ENCODE assay signal across 8 mouse cellular contexts in genomic region chrX:99853834-99854233, GRCm38 (mm10). TPM values are rescaled to one million over a fixed set of nuclear protein-coding genes. Genes with fewer than 3 reads are reported as not detected.
DNase-seq lines count a peak whose midpoint lies in the region; ATAC-seq lines count a peak whose summit lies in the region.

No protein-coding gene starts in this region.

- 61% methylated on average over 2 of the region's 3 CpGs for WGBS in kidney, embryonic 16.5 days
- 44% methylated on average over 3 of the region's 3 CpGs for WGBS in embryonic facial prominence, embryonic 11.5 days
- WGBS in hindbrain, embryonic 16.5 days: 49% methylated on average over 3 of the region's 3 CpGs
- 55% methylated on average over 3 of the region's 3 CpGs for WGBS in midbrain, embryonic 16.5 days

- H3K4me1 ChIP-seq in kidney, embryonic 16.5 days (ENCODE audit: insufficient read depth, low read length): no peaks in the 10 kb centered on the region
- no peaks in the 10 kb centered on the region for H3K4me1 ChIP-seq in embryonic facial prominence, embryonic 11.5 days (ENCODE audit: control insufficient read depth, insufficient read depth, low read length)
- H3K4me1 ChIP-seq in hindbrain, embryonic 16.5 days (ENCODE audit: control insufficient read depth, insufficient read depth, low read depth, low read length): no peaks in the 10 kb centered on the region
- H3K4me1 ChIP-seq in midbrain, embryonic 16.5 days (ENCODE audit: control insufficient read depth, insufficient read depth, low read length): no peaks in the 10 kb centered on the region

- H3K4me3 ChIP-seq in kidney, embryonic 16.5 days (ENCODE audit: low read length): peak overlapping the region; percentile 40
- H3K4me3 ChIP-seq in embryonic facial prominence, embryonic 11.5 days (ENCODE audit: low read depth, low read length): no peak overlapping the region; the same call in 1 of the 2 replicates
- H3K4me3 ChIP-seq in hindbrain, embryonic 16.5 days (ENCODE audit: low read length): no peak overlapping the region
- no peak overlapping the region for H3K4me3 ChIP-seq in midbrain, embryonic 16.5 days (ENCODE audit: low read depth, low read length)

- H3K4me2 ChIP-seq in kidney, embryonic 16.5 days (replicated peaks; ENCODE audit: low read depth, low read length): peak overlapping the region; percentile 55
- no peak overlapping the region for H3K4me2 ChIP-seq in embryonic facial prominence, embryonic 11.5 days (ENCODE audit: low read depth, low read length)
- H3K4me2 ChIP-seq in hindbrain, embryonic 16.5 days (ENCODE audit: low read length): peak overlapping the region; percentile 47
- H3K4me2 ChIP-seq in midbrain, embryonic 16.5 days (ENCODE audit: low read length): no peak overlapping the region

- H3K36me3 ChIP-seq in kidney, embryonic 16.5 days (ENCODE audit: insufficient read depth, low read length): no peaks in the 10 kb centered on the region
- no peaks in the 10 kb centered on the region for H3K36me3 ChIP-seq in embryonic facial prominence, embryonic 11.5 days (replicated peaks; ENCODE audit: control insufficient read depth, insufficient read depth, low read depth, low read length)
- H3K36me3 ChIP-seq in hindbrain, embryonic 16.5 days (ENCODE audit: control insufficient read depth, insufficient read depth, low read length): no peaks in the 10 kb centered on the region
- no peaks in the 10 kb centered on the region for H3K36me3 ChIP-seq in midbrain, embryonic 16.5 days (ENCODE audit: control insufficient read depth, insufficient read depth, low read length)

- H3K9me3 ChIP-seq in kidney, embryonic 16.5 days (ENCODE audit: low read length): no peaks in the 10 kb centered on the region
- no peaks in the 10 kb centered on the region for H3K9me3 ChIP-seq in embryonic facial prominence, embryonic 11.5 days (replicated peaks; ENCODE audit: control insufficient read depth, low read length)
- H3K9me3 ChIP-seq in hindbrain, embryonic 16.5 days (ENCODE audit: control insufficient read depth, low read length): no peaks in the 10 kb centered on the region
- H3K9me3 ChIP-seq in midbrain, embryonic 16.5 days (replicated peaks; ENCODE audit: control insufficient read depth, low read length, poor library complexity, severe bottlenecking): no peaks in the 10 kb centered on the region

- peak overlapping the region; percentile 70; the same call in 1 of the 2 replicates for H3K9ac ChIP-seq in kidney, embryonic 16.5 days (replicated peaks; ENCODE audit: low read length)
- peak overlapping the region; percentile 65; the same call in 1 of the 2 replicates for H3K9ac ChIP-seq in embryonic facial prominence, embryonic 11.5 days (replicated peaks; ENCODE audit: low read length)
- H3K9ac ChIP-seq in hindbrain, embryonic 16.5 days (ENCODE audit: low read depth, low read length): no peak overlapping the region
- no peak overlapping the region for H3K9ac ChIP-seq in midbrain, embryonic 16.5 days (ENCODE audit: low read depth, low read length)

- peaks cover 28% of the 10 kb centered on the region; the same call in 1 of the 2 replicates for H3K27me3 ChIP-seq in kidney, embryonic 16.5 days (ENCODE audit: insufficient read depth, low read length)
- H3K27me3 ChIP-seq in embryonic facial prominence, embryonic 11.5 days (ENCODE audit: control insufficient read depth, insufficient read depth, low read length): no peaks in the 10 kb centered on the region
- H3K27me3 ChIP-seq in hindbrain, embryonic 16.5 days (replicated peaks; ENCODE audit: control insufficient read depth, insufficient read depth, low read length): no peaks in the 10 kb centered on the region; the same call in none of the 2 replicates
- H3K27me3 ChIP-seq in midbrain, embryonic 16.5 days (ENCODE audit: control insufficient read depth, insufficient read depth, low read depth, low read length): peaks cover 11% of the 10 kb centered on the region; the same call in 1 of the 2 replicates

- ATAC-seq in kidney, embryonic 16.5 days (ENCODE audit: low FRiP score, low TSS enrichment): no peak
- no peak for ATAC-seq in embryonic facial prominence, embryonic 11.5 days (replicated peaks; ENCODE audit: insufficient number of reproducible peaks, low FRiP score, low TSS enrichment, low read depth)
- no peak for ATAC-seq in hindbrain, embryonic 16.5 days
- peak; percentile 5; the same call in 1 of the 2 replicates for ATAC-seq in midbrain, embryonic 16.5 days

- no peak for DNase-seq in kidney, adult 18-20 months
- DNase-seq in embryonic facial prominence, embryonic 11.5 days (ENCODE audit: low spot score): no peak
- DNase-seq in frontal cortex, adult 2 months (ENCODE audit: extremely low spot score in 1 of 2, low spot score in 1 of 2): no peak
- no peak for DNase-seq in cerebellum, adult 11 months
- DNase-seq in thymus, postnatal 10 days (ENCODE audit: low spot score in 2 of 2): no peak

- no peak overlapping the region for H3K27ac ChIP-seq in kidney, embryonic 16.5 days (ENCODE audit: low read length)
- H3K27ac ChIP-seq in embryonic facial prominence, embryonic 11.5 days (replicated peaks; ENCODE audit: low read depth, low read length): no peak overlapping the region
- H3K27ac ChIP-seq in hindbrain, embryonic 16.5 days (ENCODE audit: low read depth, low read length): no peak overlapping the region; the same call in 1 of the 2 replicates
- H3K27ac ChIP-seq in midbrain, embryonic 16.5 days (ENCODE audit: low read length): no peak overlapping the region

RNA-seq across cellular contexts. Expression of gene Tmem28, which starts 33.0 kb away (rescaled TPM):
- not detected in 2 replicates for polyA plus RNA-seq in kidney, embryonic 16.5 days (2015; fragmentation: Nextera tagmentation; extraction: Ambion mirVana)
- 0.29 and 0.32 TPM in 2 replicates for polyA plus RNA-seq in embryonic facial prominence, embryonic 11.5 days (2014; fragmentation: Nextera tagmentation; extraction: Ambion mirVana)
- 1.9 and 2.0 TPM in 2 replicates for polyA plus RNA-seq in hindbrain, embryonic 16.5 days (2015; fragmentation: Nextera tagmentation; extraction: Ambion mirVana)
- 1.5 and 1.6 TPM in 2 replicates for polyA plus RNA-seq in midbrain, embryonic 16.5 days (2015; fragmentation: Nextera tagmentation; extraction: Ambion mirVana)
- 11.7 and 12.3 TPM in 2 replicates for polyA plus RNA-seq in frontal cortex, adult 2 months (2012; rRNA removed)

Comparison
In these comparisons a context has a peak if more than half of its experiments do, and no peak if none do; other contexts are left out.
1. H3K4me2 ChIP-seq: peak in kidney, embryonic 16.5 days (single experiment) and hindbrain, embryonic 16.5 days (single experiment); none in embryonic facial prominence, embryonic 11.5 days (single experiment) and midbrain, embryonic 16.5 days (single experiment).
2. H3K9ac ChIP-seq: peak in kidney, embryonic 16.5 days (single experiment) and embryonic facial prominence, embryonic 11.5 days (single experiment); none in hindbrain, embryonic 16.5 days (single experiment) and midbrain, embryonic 16.5 days (single experiment).